Mouse (Mus musculus): ENCODE data around the gene Rgl1. TPM values are rescaled to one million over a fixed set of nuclear protein-coding genes. Genes with fewer than 3 reads are reported as not detected.

Gene Rgl1
- total and polyA plus RNA-seq, 2 experiments from 2014 or later, result 36.7 to 38.9 TPM

GRCm38 (mm10) chr1:152711037-152711436, 55.1 kb downstream of the Rgl1 start:
- WGBS, result 85% methylated on average over 4 of the region's 4 CpGs
- DNase-seq (ENCODE audit: low spot score), result no peak
- TF ChIP-seq EP300 (IDR thresholded peaks at IDR 0.05; ENCODE audit: low read depth) (no peak), CTCF (IDR thresholded peaks at IDR 0.05; ENCODE audit: low read depth) (no peak)
- Histone ChIP-seq H3K4me1 (ENCODE audit: control insufficient read depth, insufficient read depth) (no peaks in the 10 kb centered on the region), H3K4me2 (ENCODE audit: low read depth, low read length) (no peak overlapping the region), H3K36me3 (replicated peaks; ENCODE audit: control insufficient read depth, insufficient read depth, low read length) (no peaks in the 10 kb centered on the region), H3K9ac (replicated peaks; ENCODE audit: low read depth, low read length) (no peak overlapping the region), H3K27me3 (ENCODE audit: control insufficient read depth, insufficient read depth, low read length) (no peaks in the 10 kb centered on the region), H3K9me3 (replicated peaks; ENCODE audit: control insufficient read depth, low read length) (no peaks in the 10 kb centered on the region), H3K27ac (ENCODE audit: low read depth) (no peak overlapping the region), H3K4me3 (ENCODE audit: low read depth, low read length) (no peak overlapping the region)
- ATAC-seq (ENCODE audit: insufficient read depth, low read depth), result no peak

GRCm38 (mm10) chr1:152707560-152707959, 58.6 kb downstream of the Rgl1 start:
- no peak for ATAC-seq (ENCODE audit: insufficient read depth, low read depth)

GRCm38 (mm10) chr1:152703941-152704340, 62.2 kb downstream of the Rgl1 start:
- ATAC-seq (ENCODE audit: insufficient read depth, low read depth), result no peak
- Histone ChIP-seq H3K27ac (ENCODE audit: low read depth) (peak overlapping the region; percentile 40; the same call in 1 of the 2 replicates), H3K4me2 (ENCODE audit: low read depth, low read length) (no peak overlapping the region)

More at GRCm38 (mm10) chr1:152707560-152707959, 58.6 kb downstream of the Rgl1 start:
- WGBS, result 71% methylated on average over 2 of the region's 2 CpGs
- H3K9me3 ChIP-seq (replicated peaks; ENCODE audit: control insufficient read depth, low read length), result no peaks in the 10 kb centered on the region
- peaks cover 9% of the 10 kb centered on the region; the same call in 1 of the 2 replicates for H3K4me1 ChIP-seq (ENCODE audit: control insufficient read depth, insufficient read depth)
- H3K4me3 ChIP-seq (ENCODE audit: low read depth, low read length), result no peak overlapping the region
- H3K27ac ChIP-seq (ENCODE audit: low read depth), result no peak overlapping the region
- no peaks in the 10 kb centered on the region for H3K36me3 ChIP-seq (replicated peaks; ENCODE audit: control insufficient read depth, insufficient read depth, low read length)
- no peaks in the 10 kb centered on the region for H3K27me3 ChIP-seq (ENCODE audit: control insufficient read depth, insufficient read depth, low read length)
- no peak overlapping the region for H3K9ac ChIP-seq (replicated peaks; ENCODE audit: low read depth, low read length)
- TF ChIP-seq EP300 (IDR thresholded peaks at IDR 0.05; ENCODE audit: low read depth) (no peak), CTCF (IDR thresholded peaks at IDR 0.05; ENCODE audit: low read depth) (no peak)
- no peak overlapping the region for H3K4me2 ChIP-seq (ENCODE audit: low read depth, low read length)
- DNase-seq (ENCODE audit: low spot score), result no peak

GRCm38 (mm10) chr1:152702920-152703319, 63.2 kb downstream of the Rgl1 start:
- peak overlapping the region; percentile 5 for H3K4me2 ChIP-seq (ENCODE audit: low read depth, low read length)
- H3K4me1 ChIP-seq (ENCODE audit: control insufficient read depth, insufficient read depth), result peaks cover 10% of the 10 kb centered on the region; the same call in 1 of the 2 replicates
- H3K27me3 ChIP-seq (ENCODE audit: control insufficient read depth, insufficient read depth, low read length), result no peaks in the 10 kb centered on the region
- no peak overlapping the region for H3K4me3 ChIP-seq (ENCODE audit: low read depth, low read length)
- WGBS, result 21% methylated on average over 6 of the region's 6 CpGs
- peak; percentile 87 for ATAC-seq (ENCODE audit: insufficient read depth, low read depth)
- H3K9me3 ChIP-seq (replicated peaks; ENCODE audit: control insufficient read depth, low read length), result no peaks in the 10 kb centered on the region
- peak overlapping the region; percentile 61 for H3K27ac ChIP-seq (ENCODE audit: low read depth)
- H3K9ac ChIP-seq (replicated peaks; ENCODE audit: low read depth, low read length), result no peak overlapping the region
- TF ChIP-seq EP300 (IDR thresholded peaks at IDR 0.05; ENCODE audit: low read depth) (no peak), CTCF (IDR thresholded peaks at IDR 0.05; ENCODE audit: low read depth) (0 out of 2 replicates have a peak, but pooled peaks have one; percentile 19)
- peak; percentile 80 for DNase-seq (ENCODE audit: low spot score)
- H3K36me3 ChIP-seq (replicated peaks; ENCODE audit: control insufficient read depth, insufficient read depth, low read length), result no peaks in the 10 kb centered on the region

More at GRCm38 (mm10) chr1:152703941-152704340, 62.2 kb downstream of the Rgl1 start:
- no peaks in the 10 kb centered on the region for H3K27me3 ChIP-seq (ENCODE audit: control insufficient read depth, insufficient read depth, low read length)
- H3K4me1 ChIP-seq (ENCODE audit: control insufficient read depth, insufficient read depth), result peaks cover 10% of the 10 kb centered on the region; the same call in 1 of the 2 replicates
- H3K9me3 ChIP-seq (replicated peaks; ENCODE audit: control insufficient read depth, low read length), result no peaks in the 10 kb centered on the region
- TF ChIP-seq EP300 (IDR thresholded peaks at IDR 0.05; ENCODE audit: low read depth) (no peak), CTCF (IDR thresholded peaks at IDR 0.05; ENCODE audit: low read depth) (no peak)
- 49% methylated on average over 6 of the region's 6 CpGs for WGBS
- H3K9ac ChIP-seq (replicated peaks; ENCODE audit: low read depth, low read length), result no peak overlapping the region; the same call in 1 of the 2 replicates
- no peak for DNase-seq (ENCODE audit: low spot score)
- no peak overlapping the region for H3K4me3 ChIP-seq (ENCODE audit: low read depth, low read length)
- H3K36me3 ChIP-seq (replicated peaks; ENCODE audit: control insufficient read depth, insufficient read depth, low read length), result no peaks in the 10 kb centered on the region

GRCm38 (mm10) chr1:152701066-152701465, 65.1 kb downstream of the Rgl1 start:
- WGBS, result 87% methylated on average over 5 of the region's 5 CpGs
- no peak overlapping the region for H3K4me3 ChIP-seq (ENCODE audit: low read depth, low read length)
- no peaks in the 10 kb centered on the region for H3K27me3 ChIP-seq (ENCODE audit: control insufficient read depth, insufficient read depth, low read length)

GRCm38 (mm10) chr1:152697341-152697740, 68.8 kb downstream of the Rgl1 start:
- no peaks in the 10 kb centered on the region for H3K9me3 ChIP-seq (replicated peaks; ENCODE audit: control insufficient read depth, low read length)
- no peaks in the 10 kb centered on the region for H3K36me3 ChIP-seq (replicated peaks; ENCODE audit: control insufficient read depth, insufficient read depth, low read length)
- no peak overlapping the region for H3K4me3 ChIP-seq (ENCODE audit: low read depth, low read length)
- no peaks in the 10 kb centered on the region for H3K27me3 ChIP-seq (ENCODE audit: control insufficient read depth, insufficient read depth, low read length)
- ATAC-seq (ENCODE audit: insufficient read depth, low read depth), result no peak
- WGBS, result 60% methylated on average over 3 of the region's 3 CpGs
- H3K27ac ChIP-seq (ENCODE audit: low read depth), result no peak overlapping the region
- DNase-seq (ENCODE audit: low spot score), result no peak
- H3K9ac ChIP-seq (replicated peaks; ENCODE audit: low read depth, low read length), result no peak overlapping the region
- H3K4me1 ChIP-seq (ENCODE audit: control insufficient read depth, insufficient read depth), result 0 out of 2 replicates have a peak, but pooled peaks cover 3% of the 10 kb centered on the region
- TF ChIP-seq EP300 (IDR thresholded peaks at IDR 0.05; ENCODE audit: low read depth) (no peak), CTCF (IDR thresholded peaks at IDR 0.05; ENCODE audit: low read depth) (no peak)
- H3K4me2 ChIP-seq (ENCODE audit: low read depth, low read length), result no peak overlapping the region

More at GRCm38 (mm10) chr1:152701066-152701465, 65.1 kb downstream of the Rgl1 start:
- H3K36me3 ChIP-seq (replicated peaks; ENCODE audit: control insufficient read depth, insufficient read depth, low read length), result no peaks in the 10 kb centered on the region
- no peaks in the 10 kb centered on the region for H3K9me3 ChIP-seq (replicated peaks; ENCODE audit: control insufficient read depth, low read length)
- ATAC-seq (ENCODE audit: insufficient read depth, low read depth), result no peak
- DNase-seq (ENCODE audit: low spot score), result no peak
- H3K4me1 ChIP-seq (ENCODE audit: control insufficient read depth, insufficient read depth), result peaks cover 10% of the 10 kb centered on the region; the same call in 1 of the 2 replicates
- no peak for TF ChIP-seq EP300 (IDR thresholded peaks at IDR 0.05; ENCODE audit: low read depth)
- TF ChIP-seq CTCF (IDR thresholded peaks at IDR 0.05; ENCODE audit: low read depth), result no peak
- no peak overlapping the region for H3K27ac ChIP-seq (ENCODE audit: low read depth)
- no peak overlapping the region for H3K9ac ChIP-seq (replicated peaks; ENCODE audit: low read depth, low read length)
- no peak overlapping the region for H3K4me2 ChIP-seq (ENCODE audit: low read depth, low read length)

All from heart, postnatal 0 days (tissue).